Mouse (Mus musculus) neural tube, embryonic 13.5 days (tissue): Measurements from ENCODE around the gene Mga. TPM values are rescaled to one million over a fixed set of nuclear protein-coding genes. Genes with fewer than 3 reads are reported as not detected.

Experiments used
- ATAC-seq: fragments of 200-750 bp; cut with Nextera tagmentation; 2 replicates; pipeline ENCODE4 v1.8.0; 2017; ENCODE audit warnings: low read depth, mild to moderate bottlenecking, moderate TSS enrichment, moderate library complexity
- H3K27ac ChIP-seq: fragments of 300-500 bp; sonication (generic); replicated peaks from 2 replicates; pipeline ENCODE4 v1.5.1; 2015; ENCODE audit warnings: moderate library complexity, mild to moderate bottlenecking, inconsistent platforms
- H3K27me3 ChIP-seq: fragments of 300-500 bp; sonication (generic); 2 replicates; pipeline ENCODE4 v1.6.1; 2015; ENCODE audit warnings: mild to moderate bottlenecking, inconsistent platforms
- H3K36me3 ChIP-seq: fragments of 300-500 bp; sonication (generic); 2 replicates; pipeline ENCODE4 v1.6.1; 2015; ENCODE audit warnings: mild to moderate bottlenecking, inconsistent platforms
- H3K4me1 ChIP-seq: fragments of 300-500 bp; sonication (generic); replicated peaks from 2 replicates; pipeline ENCODE4 v1.6.1; 2015; ENCODE audit warnings: inconsistent platforms
- H3K4me2 ChIP-seq: fragments of 300-500 bp; sonication (generic); 2 replicates; pipeline ENCODE4 v1.6.1; 2015; ENCODE audit warnings: inconsistent platforms, mild to moderate bottlenecking, moderate library complexity
- H3K4me3 ChIP-seq: fragments of 300-500 bp; sonication (generic); 2 replicates; pipeline ENCODE4 v1.5.1; 2015; ENCODE audit warnings: mild to moderate bottlenecking, inconsistent platforms
- H3K9ac ChIP-seq: fragments of 300-500 bp; sonication (generic); 2 replicates; pipeline ENCODE4 v1.6.1; 2015; ENCODE audit warnings: moderate library complexity, mild to moderate bottlenecking, inconsistent platforms
- H3K9me3 ChIP-seq: fragments of 300-500 bp; sonication (generic); 2 replicates; pipeline ENCODE4 v1.6.1; 2016; ENCODE audit warnings: inconsistent platforms
- WGBS: fragments of 180-500 bp; shearing (Covaris S2); methylation state at CpG from one replicate; pipeline ENCODE4 v1.1.7; 2015; 5-methylcytosine and 5-hydroxymethylcytosine counted together
- microRNA-seq: library from miRNA; unstranded; fragments of <30 nt; microRNA quantifications from one replicate; pipeline ENCODE4, GENCODE M21; 2016
- polyA plus RNA-seq: library from polyadenylated mRNA; unstranded; fragments of >200 nt; fragmentation: Nextera tagmentation; extraction: Ambion mirVana; gene quantifications from 2 replicates; pipeline ENCODE4 v1.2.1, GENCODE M21; 2015

Mga gene
- polyA plus RNA-seq, 1 experiment from 2014 or later, result 27.8 TPM

DNA sequence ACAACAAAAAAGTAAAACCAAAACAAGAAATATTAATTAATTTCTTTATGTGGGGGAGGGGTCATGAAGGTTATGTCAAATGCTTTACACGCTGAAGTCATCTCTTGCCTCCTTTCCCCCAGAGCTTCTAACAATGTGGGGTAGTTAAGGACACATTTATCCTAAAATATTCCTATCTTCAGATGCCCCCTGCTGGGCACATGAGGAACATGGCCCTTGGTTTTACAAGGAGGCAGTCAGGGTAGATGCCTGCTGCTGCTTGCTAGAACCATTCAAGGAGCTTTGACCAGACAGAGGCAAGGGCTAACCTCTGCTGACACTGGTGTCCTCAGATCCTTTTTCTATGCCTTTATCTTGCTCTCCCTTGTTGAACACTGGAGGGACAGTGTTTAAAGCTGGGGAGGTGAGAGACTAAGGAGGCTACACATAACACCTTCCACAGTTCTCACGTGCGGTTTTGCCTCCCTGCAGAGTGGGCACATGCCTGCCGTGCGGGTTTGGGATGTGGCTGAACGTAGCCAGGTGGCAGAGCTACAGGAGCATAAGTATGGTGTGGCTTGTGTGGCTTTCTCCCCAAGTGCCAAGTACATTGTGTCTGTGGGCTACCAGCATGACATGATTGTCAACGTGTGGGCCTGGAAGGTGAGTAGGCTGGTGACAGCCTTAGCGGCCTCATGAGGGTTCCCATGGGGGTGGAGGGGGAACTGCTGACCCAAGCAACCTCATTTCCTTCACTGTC is 114.6 kb downstream of the Mga start:
- peak; percentile 40; the same call in 1 of the 2 replicates for ATAC-seq
- Histone ChIP-seq H3K36me3 (peaks cover 26% of the 10 kb centered on the region), H3K9ac (no peak overlapping the region), H3K4me2 (no peak overlapping the region), H3K4me3 (no peak overlapping the region), H3K9me3 (no peaks in the 10 kb centered on the region), H3K4me1 (no peaks in the 10 kb centered on the region), H3K27ac (no peak overlapping the region), H3K27me3 (no peaks in the 10 kb centered on the region)
- WGBS, result 84% methylated on average over 8 of the region's 8 CpGs

DNA sequence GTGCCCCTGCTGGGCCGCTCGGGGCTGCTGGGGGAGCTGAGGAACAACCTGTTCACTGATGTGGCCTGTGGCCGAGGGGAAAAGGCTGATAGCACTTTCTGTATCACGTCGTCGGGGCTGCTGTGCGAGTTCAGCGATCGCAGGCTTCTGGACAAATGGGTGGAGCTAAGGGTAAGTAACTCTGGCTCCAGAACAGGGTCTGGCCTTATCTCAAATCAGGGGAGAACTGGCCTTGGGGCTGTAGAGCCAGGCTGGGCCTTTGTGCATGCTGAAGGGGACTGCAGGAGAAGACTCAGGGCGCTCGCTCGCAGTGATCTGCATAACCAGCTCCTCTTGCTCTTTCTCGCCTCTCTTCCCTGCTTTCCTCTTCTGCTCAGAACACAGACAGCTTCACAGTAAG is 115.9 kb downstream of the Mga start:
- peaks cover 39% of the 10 kb centered on the region for H3K36me3 ChIP-seq
- H3K27me3 ChIP-seq, result no peaks in the 10 kb centered on the region
- H3K4me1 ChIP-seq, result no peaks in the 10 kb centered on the region
- no peak for ATAC-seq
- H3K4me2 ChIP-seq, result no peak overlapping the region
- H3K4me3 ChIP-seq, result no peak overlapping the region
- no peaks in the 10 kb centered on the region for H3K9me3 ChIP-seq
- 91% methylated on average over 13 of the region's 13 CpGs for WGBS
- no peak overlapping the region for H3K27ac ChIP-seq
- no peak overlapping the region for H3K9ac ChIP-seq

DNA sequence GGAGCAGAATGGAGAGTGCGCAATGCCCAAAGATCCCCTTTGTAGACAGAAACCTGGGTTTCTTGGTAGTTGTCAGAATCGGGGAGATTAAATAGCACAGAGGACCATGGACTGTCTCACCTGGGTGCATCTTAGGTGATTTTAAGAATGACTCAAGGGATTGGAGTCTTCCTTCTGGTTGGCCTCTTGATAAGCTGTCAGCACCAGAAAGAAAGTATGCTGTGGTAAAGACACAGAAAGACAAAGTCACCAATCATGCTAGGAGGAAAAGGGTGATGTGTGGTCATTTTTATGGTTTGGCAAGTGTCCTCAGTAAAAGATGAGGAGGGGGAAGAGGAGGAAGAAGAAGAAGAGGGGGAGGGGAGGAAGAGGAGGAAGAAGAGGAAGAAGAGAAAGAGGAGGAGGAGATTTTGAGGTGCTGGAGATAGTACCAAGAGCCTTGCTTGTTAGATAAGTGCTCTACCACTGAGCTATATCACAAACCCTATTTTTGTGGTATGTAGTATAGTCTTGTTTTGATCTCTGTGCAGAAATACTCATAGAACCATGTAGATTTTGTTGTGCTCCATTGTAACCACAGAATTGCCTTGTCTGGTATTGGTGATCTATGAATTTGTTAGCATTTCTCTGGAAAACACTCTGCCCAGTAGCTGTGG is 116.9 kb downstream of the Mga start:
- Histone ChIP-seq H3K4me1 (no peaks in the 10 kb centered on the region), H3K4me2 (no peak overlapping the region), H3K4me3 (no peak overlapping the region), H3K9ac (no peak overlapping the region), H3K9me3 (no peaks in the 10 kb centered on the region), H3K27me3 (no peaks in the 10 kb centered on the region), H3K27ac (no peak overlapping the region), H3K36me3 (peaks cover 50% of the 10 kb centered on the region)
- WGBS, result 90% methylated on average over 2 of the region's 2 CpGs
- ATAC-seq, result no peak

DNA sequence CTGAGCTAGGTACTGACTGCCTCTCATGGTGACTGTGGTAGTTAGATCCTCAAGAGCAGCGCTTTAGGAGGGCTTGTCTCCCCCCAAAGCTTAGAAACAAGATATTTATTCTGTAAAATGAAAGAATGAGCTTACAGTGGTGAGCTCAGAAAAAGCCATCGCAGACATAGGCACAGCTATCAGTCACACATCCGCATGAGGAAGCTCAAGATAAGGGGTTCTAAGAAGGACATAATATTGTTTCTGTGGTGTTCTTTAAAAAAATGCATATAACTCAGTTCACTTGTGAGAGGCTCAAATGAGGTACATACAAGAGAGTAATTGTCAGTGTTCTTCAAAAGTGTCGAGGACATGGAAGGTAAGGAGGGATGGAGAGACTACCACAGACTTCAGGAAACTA is 118.9 kb downstream of the Mga start:
- ATAC-seq, result no peak
- Histone ChIP-seq H3K27me3 (no peaks in the 10 kb centered on the region), H3K36me3 (peaks cover 66% of the 10 kb centered on the region)

DNA sequence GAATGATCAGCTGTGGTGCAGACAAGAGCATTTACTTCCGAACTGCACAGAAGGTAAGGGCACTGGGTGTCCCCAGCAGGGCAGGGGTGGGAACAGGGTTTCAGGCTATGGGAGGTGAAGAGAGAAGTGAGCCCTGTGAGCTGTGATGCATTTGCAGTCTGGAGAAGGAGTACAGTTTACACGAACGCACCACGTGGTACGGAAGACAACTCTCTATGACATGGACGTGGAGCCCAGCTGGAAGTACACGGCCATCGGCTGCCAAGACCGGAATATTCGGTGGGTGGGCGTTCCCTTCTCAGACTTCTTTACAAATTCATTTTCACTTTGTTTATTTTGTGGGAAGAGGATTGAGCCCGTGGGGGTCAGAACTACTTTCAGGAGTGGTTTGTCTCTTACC is 120.6 kb downstream of the Mga start:
- H3K4me3 ChIP-seq, result no peak overlapping the region
- no peak overlapping the region for H3K9ac ChIP-seq
- H3K36me3 ChIP-seq, result peaks cover 80% of the 10 kb centered on the region
- H3K27ac ChIP-seq, result no peak overlapping the region
- ATAC-seq, result no peak
- H3K4me2 ChIP-seq, result no peak overlapping the region
- WGBS, result 94% methylated on average over 12 of the region's 12 CpGs
- no peaks in the 10 kb centered on the region for H3K9me3 ChIP-seq
- H3K27me3 ChIP-seq, result no peaks in the 10 kb centered on the region
- no peaks in the 10 kb centered on the region for H3K4me1 ChIP-seq

More for the DNA sequence above, 118.9 kb downstream of the Mga start:
- 92% methylated on average over 4 of the region's 4 CpGs for WGBS
- H3K4me3 ChIP-seq, result no peak overlapping the region
- H3K4me2 ChIP-seq, result no peak overlapping the region
- H3K27ac ChIP-seq, result no peak overlapping the region
- no peak overlapping the region for H3K9ac ChIP-seq
- no peaks in the 10 kb centered on the region for H3K4me1 ChIP-seq
- no peaks in the 10 kb centered on the region for H3K9me3 ChIP-seq

Small RNAs within 50 kb of the gene (microRNA-seq; reads per million reads assigned to microRNA genes)
- gene Mir7665, result not detected

Other genes starting within 250 kb of the Mga start
- 43.6 and 47.0 TPM in 2 replicates for gene Ndufaf1, start 234.4 kb upstream of the Mga start, polyA plus RNA-seq
- gene Rtf1, start 222.2 kb upstream of the Mga start, polyA plus RNA-seq, result 54.8 and 67.0 TPM in 2 replicates
- 0.28 TPM in 1 of 2 replicates, not detected in the other for gene Itpka, start 154.9 kb upstream of the Mga start, polyA plus RNA-seq
- gene Ltk, start 136.8 kb upstream of the Mga start, polyA plus RNA-seq, result 0.43 and 0.50 TPM in 2 replicates
- gene Rpap1, start 109.7 kb upstream of the Mga start, polyA plus RNA-seq, result 18.6 and 21.0 TPM in 2 replicates
- gene Tyro3, start 99.5 kb upstream of the Mga start, polyA plus RNA-seq, result 16.2 and 19.2 TPM in 2 replicates
- gene Mapkbp1, start 75.5 kb downstream of the Mga start, polyA plus RNA-seq, result 4.5 and 5.8 TPM in 2 replicates
- 19.8 and 24.8 TPM in 2 replicates for gene Jmjd7, start 130.3 kb downstream of the Mga start, polyA plus RNA-seq
- gene Gm28042, start 130.3 kb downstream of the Mga start, polyA plus RNA-seq, result 6.9 and 11.1 TPM in 2 replicates
- 3.8 and 4.0 TPM in 2 replicates for gene Pla2g4b, start 136.2 kb downstream of the Mga start, polyA plus RNA-seq